ENCODE assay signal across 18 mouse cellular contexts in genomic region chr3:138803444-138804085, GRCm38 (mm10).
DNase-seq lines count a peak whose midpoint lies in the region; ATAC-seq and TF ChIP-seq lines count a peak whose summit lies in the region.
"Had no signal": no experiment of that assay in that cellular context is flagged by ENCODE, and none has a peak within 500 bp of the region (broad histone marks: within the 10 kb centered on the region; RNA-seq: fewer than 3 reads in every experiment).

No protein-coding gene starts in this region.

- H3K9me3 ChIP-seq in embryonic facial prominence, embryonic 10.5 days: no peaks in the 10 kb centered on the region
- no peaks in the 10 kb centered on the region for H3K9me3 ChIP-seq in hindbrain, embryonic 16.5 days (ENCODE audit: control insufficient read depth, low read length)
- no peaks in the 10 kb centered on the region for H3K9me3 ChIP-seq in midbrain, postnatal 0 days (ENCODE audit: low read length)

- H3K4me2 ChIP-seq in hindbrain, embryonic 16.5 days (ENCODE audit: low read length): no peak overlapping the region
- H3K4me2 ChIP-seq in midbrain, postnatal 0 days (ENCODE audit: low read depth, low read length, poor library complexity, severe bottlenecking): no peak overlapping the region
- H3K4me2 ChIP-seq: liver, embryonic 11.5 days; lung, embryonic 14.5 days had no signal

- TF ChIP-seq CTCF in cerebellum, adult 2 months (IDR thresholded peaks at IDR 0.05; ENCODE audit: borderline replicate concordance, insufficient read depth, low read depth, low read length): no peak
- no peak for TF ChIP-seq CTCF in midbrain, postnatal 0 days (IDR thresholded peaks at IDR 0.05)

- H3K4me1 ChIP-seq in cerebellum, adult 2 months (ENCODE audit: control insufficient read depth, insufficient read depth, low read length): peaks cover 56% of the 10 kb centered on the region
- H3K4me1 ChIP-seq in embryonic facial prominence, embryonic 10.5 days: peaks cover 43% of the 10 kb centered on the region
- peaks cover 52% of the 10 kb centered on the region for H3K4me1 ChIP-seq in hindbrain, embryonic 16.5 days (ENCODE audit: control insufficient read depth, insufficient read depth, low read depth, low read length)
- H3K4me1 ChIP-seq in midbrain, postnatal 0 days (ENCODE audit: insufficient read depth, low read length): peaks cover 29% of the 10 kb centered on the region

- WGBS in cerebellum, adult 2 months: 11% methylated on average over 11 of the region's 11 CpGs
- WGBS in embryonic facial prominence, embryonic 10.5 days: 84% methylated on average over 11 of the region's 11 CpGs
- WGBS in hindbrain, embryonic 16.5 days: 59% methylated on average over 11 of the region's 11 CpGs
- WGBS in midbrain, postnatal 0 days: 76% methylated on average over 11 of the region's 11 CpGs

- TF ChIP-seq POLR2A in cerebellum, adult 2 months (IDR thresholded peaks at IDR 0.05; ENCODE audit: borderline replicate concordance, insufficient read depth, low read length): no peak

- H3K9ac ChIP-seq in hindbrain, embryonic 16.5 days (ENCODE audit: low read depth, low read length): no peak overlapping the region
- H3K9ac ChIP-seq in midbrain, postnatal 0 days (replicated peaks; ENCODE audit: low read length, poor library complexity, severe bottlenecking): 0 out of 2 replicates have a peak overlapping the region, but pooled peaks have one; percentile 13
- H3K9ac ChIP-seq: lung, embryonic 14.5 days had no signal

- peak in 1 of 2 experiments; percentile 44 for DNase-seq in cerebellum, adult 2 months
- no peak for DNase-seq in cerebellum, adult 11 months
- DNase-seq in embryonic facial prominence, embryonic 10.5 days (ENCODE audit: low spot score): no peak
- peak; percentile 69 for DNase-seq in midbrain, postnatal 0 days (ENCODE audit: low spot score)
- no peak for DNase-seq in spleen, adult 12 weeks (ENCODE audit: low spot score)
- no peak for DNase-seq in adrenal gland, postnatal 4 days (ENCODE audit: low spot score in 2 of 2)
- DNase-seq in thymus, postnatal 25 days: no peak
- DNase-seq: adrenal gland, postnatal 10 days; heart, adult 11 months; kidney, postnatal 14 days; layer of hippocampus, adult 9-11 months; lung, embryonic 14.5 days; right cerebral cortex, postnatal 4 days; thymus, adult 2 months had no signal

- no peaks in the 10 kb centered on the region for H3K27me3 ChIP-seq in cerebellum, adult 2 months (ENCODE audit: control insufficient read depth, insufficient read depth, low read length)
- H3K27me3 ChIP-seq in embryonic facial prominence, embryonic 10.5 days (replicated peaks; ENCODE audit: low read depth, poor library complexity, severe bottlenecking): no peaks in the 10 kb centered on the region
- H3K27me3 ChIP-seq in hindbrain, embryonic 16.5 days (replicated peaks; ENCODE audit: control insufficient read depth, insufficient read depth, low read length): no peaks in the 10 kb centered on the region
- no peaks in the 10 kb centered on the region for H3K27me3 ChIP-seq in midbrain, postnatal 0 days (ENCODE audit: insufficient read depth, low read length)

- H3K4me3 ChIP-seq in cerebellum, adult 2 months (replicated peaks; ENCODE audit: insufficient read depth, low read depth, low read length): no peak overlapping the region
- no peak overlapping the region for H3K4me3 ChIP-seq in embryonic facial prominence, embryonic 10.5 days
- H3K4me3 ChIP-seq in hindbrain, embryonic 16.5 days (ENCODE audit: low read length): no peak overlapping the region
- H3K4me3 ChIP-seq in midbrain, postnatal 0 days (ENCODE audit: low read depth, low read length): no peak overlapping the region
- H3K4me3 ChIP-seq: myocyte had no signal

- no peaks in the 10 kb centered on the region for H3K36me3 ChIP-seq in embryonic facial prominence, embryonic 10.5 days (replicated peaks)
- H3K36me3 ChIP-seq in hindbrain, embryonic 16.5 days (ENCODE audit: control insufficient read depth, insufficient read depth, low read length): no peaks in the 10 kb centered on the region
- no peaks in the 10 kb centered on the region for H3K36me3 ChIP-seq in midbrain, postnatal 0 days (ENCODE audit: insufficient read depth, low read length)

- peak overlapping the region; percentile 65 for H3K27ac ChIP-seq in cerebellum, adult 2 months (ENCODE audit: insufficient read depth, low read length)
- 0 out of 2 replicates have a peak overlapping the region, but pooled peaks have one; percentile 30 for H3K27ac ChIP-seq in embryonic facial prominence, embryonic 10.5 days (replicated peaks)
- peak overlapping the region; percentile 65 for H3K27ac ChIP-seq in hindbrain, embryonic 16.5 days (ENCODE audit: low read depth, low read length)
- peak overlapping the region; percentile 55; the same call in 1 of the 2 replicates for H3K27ac ChIP-seq in midbrain, postnatal 0 days (ENCODE audit: low read depth, low read length)

- ATAC-seq in hindbrain, embryonic 16.5 days: peak; percentile 84
- peak; percentile 45 for ATAC-seq in midbrain, postnatal 0 days (ENCODE audit: low FRiP score)
- ATAC-seq: intestine, embryonic 16.5 days had no signal
